Mouse (Mus musculus) kidney, embryonic 16.5 days (tissue): ENCODE measurements around the gene Ccdc107. TPM values are rescaled to one million over a fixed set of nuclear protein-coding genes. Genes with fewer than 3 reads are reported as not detected.
A peak's percentile ranks its signal among the peaks of the same experiment; 100 is the strongest.

ENCODE experiments used
- ATAC-seq: fragments of 200-750 bp; cut with Nextera tagmentation; 2 replicates; pipeline ENCODE4 v1.8.0; 2017; ENCODE audit warnings: moderate TSS enrichment; ENCODE audit not compliant: low FRiP score, low TSS enrichment
- H3K27ac ChIP-seq: fragments of 300-500 bp; sonication (generic); 2 replicates; pipeline ENCODE4 v1.5.1; 2014; ENCODE audit warnings: low read length
- H3K27me3 ChIP-seq: fragments of 300-500 bp; sonication (generic); 2 replicates; pipeline ENCODE4 v1.6.1; 2014; ENCODE audit warnings: low read length, control low read depth, mixed read lengths; ENCODE audit not compliant: insufficient read depth
- H3K36me3 ChIP-seq: fragments of 300-500 bp; sonication (generic); 2 replicates; pipeline ENCODE4 v1.6.1; 2014; ENCODE audit warnings: low read length, control low read depth, mixed read lengths; ENCODE audit not compliant: insufficient read depth
- H3K4me1 ChIP-seq: fragments of 300-500 bp; sonication (generic); 2 replicates; pipeline ENCODE4 v1.6.1; 2014; ENCODE audit warnings: low read length, control low read depth, mixed read lengths; ENCODE audit not compliant: insufficient read depth
- H3K4me2 ChIP-seq: fragments of 300-500 bp; sonication (generic); replicated peaks from 2 replicates; pipeline ENCODE4 v1.6.1; 2014; ENCODE audit warnings: low read depth, low read length
- H3K4me3 ChIP-seq: fragments of 300-500 bp; sonication (generic); 2 replicates; pipeline ENCODE4 v1.5.1; 2014; ENCODE audit warnings: mild to moderate bottlenecking, low read length
- H3K9ac ChIP-seq: fragments of 300-500 bp; sonication (generic); replicated peaks from 2 replicates; pipeline ENCODE4 v1.6.1; 2014; ENCODE audit warnings: low read length
- H3K9me3 ChIP-seq: fragments of 300-500 bp; sonication (generic); 2 replicates; pipeline ENCODE4 v1.6.1; 2016; ENCODE audit warnings: low read length, control low read depth
- WGBS: fragments of 180-500 bp; shearing (Covaris S2); extraction: QIAGEN DNeasy Blood & Tissue Kit; methylation state at CpG from one replicate; pipeline ENCODE4 v1.1.7; 2014; 5-methylcytosine and 5-hydroxymethylcytosine counted together
- polyA plus RNA-seq: library from polyadenylated mRNA; unstranded; fragments of >200 nt; fragmentation: Nextera tagmentation; extraction: Ambion mirVana; gene quantifications from 2 replicates; pipeline ENCODE4 v1.2.1, GENCODE M21; 2015

The Ccdc107 gene
- polyA plus RNA-seq = 73.5 and 89.4 TPM in 2 replicates

- ATAC-seq = peak; percentile 98
- peak within 1 kb of the TSS; percentile 79 for H3K9ac ChIP-seq
- H3K27ac ChIP-seq = peak within 1 kb of the TSS; percentile 83
- H3K4me1 ChIP-seq = peaks cover 17% of the 10 kb centered on the region
- peak within 1 kb of the TSS; percentile 65 for H3K4me2 ChIP-seq
- H3K27me3 ChIP-seq = no peaks in the 10 kb centered on the region
- peaks cover 10% of the 10 kb centered on the region for H3K36me3 ChIP-seq
- WGBS = 0% methylated on average over 25 of the region's 25 CpGs
- H3K9me3 ChIP-seq = no peaks in the 10 kb centered on the region
- peak within 1 kb of the TSS; percentile 64 for H3K4me3 ChIP-seq
Observed at GRCm38 (mm10) chr4:43492821-43493185, at the start of gene Ccdc107. TSS of gene Ccdc107 (plus strand) at chr4:43492900.

- H3K4me1 ChIP-seq = peaks cover 12% of the 10 kb centered on the region
- peak overlapping the region; percentile 98 for H3K27ac ChIP-seq
- H3K4me2 ChIP-seq = peak overlapping the region; percentile 96
- H3K9ac ChIP-seq = peak overlapping the region; percentile 98
- H3K36me3 ChIP-seq = peaks cover 36% of the 10 kb centered on the region
- H3K9me3 ChIP-seq = no peaks in the 10 kb centered on the region
- 1% methylated on average over 28 of the region's 28 CpGs for WGBS
- ATAC-seq = peak; percentile 17; the same call in 1 of the 2 replicates
- no peaks in the 10 kb centered on the region for H3K27me3 ChIP-seq
- peak overlapping the region; percentile 86 for H3K4me3 ChIP-seq
Observed at GRCm38 (mm10) chr4:43443511-43443910, 49.2 kb upstream of the Ccdc107 start.

- no peak overlapping the region for H3K27ac ChIP-seq
- WGBS = 89% methylated on average over 13 of the region's 13 CpGs
- peaks cover 12% of the 10 kb centered on the region for H3K4me1 ChIP-seq
- peaks cover 37% of the 10 kb centered on the region for H3K36me3 ChIP-seq
- H3K4me3 ChIP-seq = no peak overlapping the region
- ATAC-seq = no peak
- H3K27me3 ChIP-seq = no peaks in the 10 kb centered on the region
- H3K9me3 ChIP-seq = no peaks in the 10 kb centered on the region
- H3K4me2 ChIP-seq = no peak overlapping the region
- no peak overlapping the region for H3K9ac ChIP-seq
Observed at GRCm38 (mm10) chr4:43447251-43447650, 45.4 kb upstream of the Ccdc107 start.

- ATAC-seq = no peak
- Histone ChIP-seq H3K4me2 (no peak overlapping the region), H3K4me3 (no peak overlapping the region), H3K27ac (no peak overlapping the region), H3K4me1 (peaks cover 17% of the 10 kb centered on the region), H3K9ac (no peak overlapping the region), H3K9me3 (no peaks in the 10 kb centered on the region), H3K27me3 (no peaks in the 10 kb centered on the region), H3K36me3 (peaks cover 37% of the 10 kb centered on the region)
- 85% methylated on average over 3 of the region's 3 CpGs for WGBS
Observed at GRCm38 (mm10) chr4:43448554-43448953, 44.1 kb upstream of the Ccdc107 start.

- Histone ChIP-seq H3K27ac (no peak overlapping the region), H3K4me3 (no peak overlapping the region), H3K9me3 (no peaks in the 10 kb centered on the region), H3K27me3 (no peaks in the 10 kb centered on the region), H3K9ac (no peak overlapping the region), H3K4me2 (no peak overlapping the region), H3K36me3 (peaks cover 13% of the 10 kb centered on the region), H3K4me1 (peaks cover 22% of the 10 kb centered on the region)
- 50% methylated on average over 11 of the region's 11 CpGs for WGBS
- ATAC-seq = no peak
Observed at GRCm38 (mm10) chr4:43452315-43452714, 40.4 kb upstream of the Ccdc107 start.

GRCm38 (mm10) chr4:43453413-43453812 lies 39.3 kb upstream of the Ccdc107 start:
- H3K9me3 ChIP-seq = no peaks in the 10 kb centered on the region
- peak overlapping the region; percentile 27 for H3K9ac ChIP-seq
- H3K27me3 ChIP-seq = no peaks in the 10 kb centered on the region
- peak overlapping the region; percentile 49 for H3K4me2 ChIP-seq
- peak overlapping the region; percentile 27 for H3K4me3 ChIP-seq
- peaks cover 2% of the 10 kb centered on the region; the same call in 1 of the 2 replicates for H3K36me3 ChIP-seq
- no peak overlapping the region for H3K27ac ChIP-seq
- H3K4me1 ChIP-seq = peaks cover 22% of the 10 kb centered on the region
- 0 out of 2 replicates have a peak, but pooled peaks have one; percentile 9 for ATAC-seq
- 2% methylated on average over 17 of the region's 18 CpGs for WGBS

- Histone ChIP-seq H3K27me3 (no peaks in the 10 kb centered on the region), H3K27ac (no peak within 1 kb of the TSS), H3K9me3 (no peaks in the 10 kb centered on the region), H3K9ac (peak within 1 kb of the TSS; percentile 27), H3K4me3 (peak within 1 kb of the TSS; percentile 27), H3K4me1 (peaks cover 22% of the 10 kb centered on the region), H3K36me3 (no peaks in the 10 kb centered on the region), H3K4me2 (peak within 1 kb of the TSS; percentile 49)
- WGBS = 21% methylated on average over 20 of the region's 20 CpGs
- ATAC-seq = 0 out of 2 replicates have a peak, but pooled peaks have one; percentile 43
Observed at GRCm38 (mm10) chr4:43454041-43454836, 38.5 kb upstream of the Ccdc107 start, which contains the start of gene Cd72. TSS of gene Cd72 (minus strand) at chr4:43454628.

GRCm38 (mm10) chr4:43456470-43456869 lies 36.2 kb upstream of the Ccdc107 start:
- ATAC-seq = no peak
- Histone ChIP-seq H3K27me3 (no peaks in the 10 kb centered on the region), H3K27ac (no peak overlapping the region), H3K4me3 (no peak overlapping the region), H3K4me2 (no peak overlapping the region), H3K9me3 (no peaks in the 10 kb centered on the region), H3K4me1 (peaks cover 22% of the 10 kb centered on the region), H3K36me3 (no peaks in the 10 kb centered on the region), H3K9ac (no peak overlapping the region)
- WGBS = 35% methylated on average over 4 of the region's 4 CpGs

GRCm38 (mm10) chr4:43457124-43457523 lies 35.6 kb upstream of the Ccdc107 start:
- Histone ChIP-seq H3K27ac (no peak overlapping the region), H3K9ac (no peak overlapping the region), H3K4me2 (no peak overlapping the region), H3K4me3 (no peak overlapping the region), H3K36me3 (no peaks in the 10 kb centered on the region), H3K27me3 (no peaks in the 10 kb centered on the region), H3K9me3 (no peaks in the 10 kb centered on the region), H3K4me1 (peaks cover 22% of the 10 kb centered on the region)
- ATAC-seq = peak; percentile 50; the same call in 1 of the 2 replicates
- WGBS = 19% methylated on average over 8 of the region's 8 CpGs

- Histone ChIP-seq H3K27me3 (no peaks in the 10 kb centered on the region), H3K9me3 (no peaks in the 10 kb centered on the region), H3K4me1 (no peaks in the 10 kb centered on the region), H3K36me3 (no peaks in the 10 kb centered on the region), H3K9ac (no peak overlapping the region), H3K4me3 (no peak overlapping the region), H3K27ac (no peak overlapping the region), H3K4me2 (no peak overlapping the region)
- ATAC-seq = no peak
- WGBS = 92% methylated on average over 5 of the region's 5 CpGs
Observed at GRCm38 (mm10) chr4:43463102-43463501, 29.6 kb upstream of the Ccdc107 start.
